Mouse (Mus musculus): ENCODE data around the gene Tbk1.

GRCm38 (mm10) chr10:121628561-121629040 lies 42.0 kb upstream of the Tbk1 start:
- TF ChIP-seq EP300 (IDR thresholded peaks at IDR 0.05; ENCODE audit: insufficient read depth, low read depth, low read length) (no peak), POLR2A (IDR thresholded peaks at IDR 0.05; ENCODE audit: insufficient read depth, low read depth, low read length) (no peak)

All from heart, adult 2 months (tissue).